Mouse (Mus musculus) CH12.LX (cell line): Measurements from ENCODE around the gene Gna14. TPM values are rescaled to one million over a fixed set of nuclear protein-coding genes. Genes with fewer than 3 reads are reported as not detected.

Experiments used
- DNase-seq: peaks from one replicate; pipeline ENCODE4 v3.0.0-alpha.2; 2013; ENCODE audit errors: extremely low read depth
- H3K27ac ChIP-seq: 2 replicates; pipeline ENCODE4 v1.5.1; 2012; ENCODE audit warnings: low read depth, mild to moderate bottlenecking, control low read depth, moderate library complexity; ENCODE audit not compliant: insufficient read depth
- H3K27me3 ChIP-seq: replicated peaks from 2 replicates; pipeline ENCODE3; 2012; ENCODE audit warnings: inconsistent platforms
- H3K36me3 ChIP-seq, 2 experiments: replicated peaks in 1 of 2; 2 replicates each; pipeline versions ENCODE3 to v1.6.1; 2012; ENCODE audit warnings: inconsistent platforms in 1 of 2, low read length in 1 of 2, mild to moderate bottlenecking in 1 of 2, mixed read lengths in 1 of 2, moderate library complexity in 1 of 2; ENCODE audit not compliant: control insufficient read depth in 1 of 2, insufficient read depth in 1 of 2
- H3K4me1 ChIP-seq, 2 experiments: 2 replicates each; pipeline ENCODE4 v1.6.1; 2012; ENCODE audit warnings: inconsistent platforms in 1 of 2, moderate library complexity in 1 of 2; ENCODE audit not compliant: insufficient read depth in 2 of 2, control insufficient read depth in 1 of 2
- H3K4me2 ChIP-seq: 2 replicates; pipeline ENCODE4 v1.6.1; 2012; ENCODE audit warnings: low read depth, mild to moderate bottlenecking, control low read depth; ENCODE audit not compliant: poor library complexity, insufficient read depth, severe bottlenecking
- H3K4me3 ChIP-seq, 3 experiments: fragments of 150-350 bp in 1 of 3; sonication (generic) in 1 of 3; replicated peaks in 1 of 3; 2 replicates each; pipeline versions ENCODE3 to v1.5.1; 2011 to 2012; ENCODE audit warnings: low read depth in 2 of 3, low read length in 2 of 3, mild to moderate bottlenecking in 2 of 3, moderate library complexity in 2 of 3, control low read depth in 1 of 3, improper control_type of control experiment in 1 of 3, inconsistent platforms in 1 of 3, mixed read lengths in 1 of 3; ENCODE audit not compliant: poor library complexity in 1 of 3
- H3K79me2 ChIP-seq: replicated peaks from 2 replicates; pipeline ENCODE4 v1.6.1; 2012; ENCODE audit warnings: mild to moderate bottlenecking, moderate library complexity; ENCODE audit not compliant: control insufficient read depth, poor library complexity, insufficient read depth, severe bottlenecking; ENCODE audit errors: extremely low read depth
- H3K9ac ChIP-seq: 2 replicates; pipeline ENCODE4 v1.6.1; 2012; ENCODE audit warnings: low read depth, mild to moderate bottlenecking, control low read depth, moderate library complexity; ENCODE audit not compliant: insufficient read depth
- H3K9me3 ChIP-seq: replicated peaks from 2 replicates; pipeline ENCODE3; 2012; ENCODE audit warnings: low read length, inconsistent platforms, mixed read lengths
- BHLHE40 ChIP-seq: IDR thresholded peaks from 2 replicates; pipeline ENCODE4 v1.6.1; 2011; ENCODE audit warnings: mild to moderate bottlenecking, low read depth, low read length, improper control_type of control experiment
- CHD1 ChIP-seq: IDR thresholded peaks from 2 replicates; pipeline ENCODE4 v1.6.1; 2012; ENCODE audit warnings: low read depth, low read length, improper control_type of control experiment, inconsistent platforms
- CHD2 ChIP-seq: IDR thresholded peaks from 2 replicates; pipeline ENCODE4 v1.6.1; 2011; ENCODE audit warnings: low read length, improper control_type of control experiment
- CTCF ChIP-seq, 2 experiments: IDR thresholded peaks in 1 of 2; conservative IDR thresholded peaks in 1 of 2; 2 replicates each; pipeline ENCODE4 v1.5.1; 2011 to 2012; ENCODE audit warnings: low read depth in 2 of 2, low read length in 2 of 2, improper control_type of control experiment in 1 of 2, inconsistent platforms in 1 of 2, mild to moderate bottlenecking in 1 of 2, moderate library complexity in 1 of 2
- E2F4 ChIP-seq: IDR thresholded peaks from 2 replicates; pipeline ENCODE4 v1.6.1; 2011; ENCODE audit warnings: low read depth, low read length, improper control_type of control experiment; ENCODE audit not compliant: insufficient replicate concordance
- EP300 ChIP-seq: IDR thresholded peaks from 2 replicates; pipeline ENCODE4 v1.6.1; 2011; ENCODE audit warnings: low read length, improper control_type of control experiment
- ETS1 ChIP-seq: conservative IDR thresholded peaks from 2 replicates; pipeline ENCODE4 v1.6.1; 2012; ENCODE audit warnings: low read depth, mild to moderate bottlenecking, inconsistent platforms, low read length, improper control_type of control experiment, moderate library complexity
- GABPA ChIP-seq: IDR thresholded peaks from 2 replicates; pipeline ENCODE4 v1.6.1; 2012; ENCODE audit warnings: low read depth, low read length, improper control_type of control experiment, inconsistent platforms; ENCODE audit not compliant: insufficient replicate concordance
- HCFC1 ChIP-seq: IDR thresholded peaks from 2 replicates; pipeline ENCODE4 v1.6.1; 2012; ENCODE audit warnings: low read depth, mild to moderate bottlenecking, inconsistent platforms, low read length, improper control_type of control experiment
- JUN ChIP-seq: IDR thresholded peaks from 2 replicates; pipeline ENCODE4 v1.6.1; 2011; ENCODE audit warnings: low read depth, mild to moderate bottlenecking, low read length, improper control_type of control experiment, moderate library complexity; ENCODE audit not compliant: insufficient read depth
- JUND ChIP-seq: conservative IDR thresholded peaks from 2 replicates; pipeline ENCODE4 v1.6.1; 2011; ENCODE audit warnings: low read depth, low read length, improper control_type of control experiment
- KAT2A ChIP-seq: IDR thresholded peaks from 2 replicates; pipeline ENCODE4 v1.6.1; 2012; ENCODE audit warnings: low read length, improper control_type of control experiment, inconsistent platforms; ENCODE audit not compliant: insufficient replicate concordance
- MAX ChIP-seq: IDR thresholded peaks from 2 replicates; pipeline ENCODE4 v1.6.1; 2011; ENCODE audit warnings: low read length, improper control_type of control experiment
- MEF2A ChIP-seq: IDR thresholded peaks from 2 replicates; pipeline ENCODE4 v1.6.1; 2014; ENCODE audit warnings: low read depth, mild to moderate bottlenecking, inconsistent platforms, low read length, improper control_type of control experiment, borderline replicate concordance
- MXI1 ChIP-seq: IDR thresholded peaks from 2 replicates; pipeline ENCODE4 v1.6.1; 2011; ENCODE audit warnings: mild to moderate bottlenecking, low read depth, low read length, improper control_type of control experiment
- SIN3A ChIP-seq: IDR thresholded peaks from 2 replicates; pipeline ENCODE4 v1.6.1; 2012; ENCODE audit warnings: low read length, improper control_type of control experiment, inconsistent platforms
- SMC3 ChIP-seq: IDR thresholded peaks from 2 replicates; pipeline ENCODE4 v1.6.1; 2011; ENCODE audit warnings: low read depth, low read length, improper control_type of control experiment
- TBP ChIP-seq: conservative IDR thresholded peaks from 2 replicates; pipeline ENCODE4 v1.6.1; 2011; ENCODE audit warnings: low read depth, low read length, improper control_type of control experiment
- TCF12 ChIP-seq: IDR thresholded peaks from 2 replicates; pipeline ENCODE4 v1.6.1; 2014; ENCODE audit warnings: low read depth, mild to moderate bottlenecking, inconsistent platforms, low read length, improper control_type of control experiment
- UBTF ChIP-seq: IDR thresholded peaks from 2 replicates; pipeline ENCODE4 v1.6.1; 2012; ENCODE audit warnings: low read depth, mild to moderate bottlenecking, inconsistent platforms, low read length, improper control_type of control experiment, moderate library complexity
- USF2 ChIP-seq: conservative IDR thresholded peaks from 2 replicates; pipeline ENCODE4 v1.6.1; 2011; ENCODE audit warnings: low read depth, low read length, improper control_type of control experiment
- dilution Hi-C: fragments of 300-500 bp; cut with MboI; formaldehyde crosslinking; loops from 2 replicates; pipeline ENCODE4 v1.14.3; 2020; ENCODE audit warnings: low sequenced_read_pairs; ENCODE audit not compliant: extremely low pct_unique_long_range_greater_than_20kb, extremely low pct_ligation_motif_present
- in situ Hi-C: fragments of 300-500 bp; cut with MboI; formaldehyde crosslinking; loops from 3 replicates; pipeline ENCODE4 v1.14.3; 2019; ENCODE audit warnings: low sequenced_read_pairs, low pct_ligation_motif_present, low pct_unique_long_range_greater_than_20kb, mixed read lengths
- polyA plus RNA-seq: library from polyadenylated mRNA; unstranded; fragments of >175 nt; gene quantifications from 2 replicates; pipeline ENCODE4 v1.2.1, GENCODE M21; 2012; ENCODE audit warnings: low read depth; ENCODE audit not compliant: insufficient read length
- total RNA-seq, 2 experiments: library from RNA; depleted of rRNA; stranded (reverse); fragments of 300-350 nt in 1 of 2; fragments of >200 nt in 1 of 2; gene quantifications; 2 replicates each; pipeline ENCODE4 v1.2.3; 2012 to 2014

The Gna14 gene
- total and polyA plus RNA-seq, 3 experiments = 0.08 TPM; not detected in 2

DNA sequence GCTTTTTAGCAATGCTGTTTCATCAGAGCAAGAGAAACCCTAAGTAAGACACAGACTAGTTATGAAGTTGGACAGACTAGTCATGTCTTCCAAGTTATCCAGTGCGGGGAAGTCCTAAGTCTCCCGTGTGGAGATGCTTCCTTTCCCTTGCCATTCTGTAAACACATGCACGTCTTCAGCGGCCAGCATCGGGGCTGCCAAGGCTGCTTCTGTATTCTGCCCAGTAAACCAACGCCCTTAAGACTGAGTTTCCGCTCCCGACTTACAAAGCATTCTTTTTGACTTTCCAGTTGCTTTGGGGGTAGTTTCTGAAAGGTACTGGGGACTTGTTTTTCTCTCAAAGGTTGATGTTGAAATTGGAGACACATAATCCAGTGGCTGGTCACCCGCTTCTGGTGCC, 26.9 kb downstream of the Gna14 start:
- TF ChIP-seq CHD1 = no peak
- dilution Hi-C loops = no loop called here

DNA sequence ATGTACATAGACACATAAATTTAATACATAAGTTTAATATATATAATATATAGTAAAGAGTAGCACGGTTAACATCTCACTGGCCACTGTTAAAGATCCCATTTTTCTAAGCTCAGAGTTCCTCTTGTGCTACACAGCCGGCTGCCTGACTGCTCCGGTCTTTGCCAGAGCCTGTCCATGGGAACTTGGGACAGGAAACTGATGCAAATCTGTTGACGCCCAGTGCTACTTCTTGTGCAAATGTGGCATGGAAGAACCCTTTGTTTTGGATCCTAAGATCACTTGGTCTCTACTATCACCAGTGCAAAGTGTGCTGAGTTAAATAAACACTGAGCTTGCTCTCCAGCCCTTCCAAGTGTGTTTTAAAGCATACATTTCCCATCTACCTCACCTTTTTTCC, 29.2 kb downstream of the Gna14 start:
- no peak overlapping the region for H3K4me2 ChIP-seq
- in situ Hi-C loops = no loop called here
- peaks cover 2% of the 10 kb centered on the region for H3K9me3 ChIP-seq
- H3K27me3 ChIP-seq = no peaks in the 10 kb centered on the region
- H3K36me3 ChIP-seq = no peaks in the 10 kb centered on the region
- H3K79me2 ChIP-seq = no peaks in the 10 kb centered on the region
- no peak for TF ChIP-seq USF2
- H3K27ac ChIP-seq = no peak overlapping the region
- no peak overlapping the region for H3K4me3 ChIP-seq
- dilution Hi-C loops = no loop called here
- DNase-seq = no peak
- H3K9ac ChIP-seq = no peak overlapping the region
- H3K4me1 ChIP-seq = 0 out of 4 replicates have a peak, but pooled peaks cover 0 to 3% of the 10 kb centered on the region in 2 experiments

More for the DNA sequence above, 26.9 kb downstream of the Gna14 start:
- Histone ChIP-seq H3K36me3 (no peaks in the 10 kb centered on the region), H3K27ac (no peak overlapping the region), H3K4me3 (no peak overlapping the region), H3K4me2 (no peak overlapping the region), H3K4me1 (0 out of 4 replicates have a peak, but pooled peaks cover 0 to 3% of the 10 kb centered on the region in 2 experiments), H3K9ac (no peak overlapping the region), H3K27me3 (no peaks in the 10 kb centered on the region), H3K9me3 (no peaks in the 10 kb centered on the region), H3K79me2 (no peaks in the 10 kb centered on the region)
- no peak for DNase-seq
- in situ Hi-C loops = no loop called here

DNA sequence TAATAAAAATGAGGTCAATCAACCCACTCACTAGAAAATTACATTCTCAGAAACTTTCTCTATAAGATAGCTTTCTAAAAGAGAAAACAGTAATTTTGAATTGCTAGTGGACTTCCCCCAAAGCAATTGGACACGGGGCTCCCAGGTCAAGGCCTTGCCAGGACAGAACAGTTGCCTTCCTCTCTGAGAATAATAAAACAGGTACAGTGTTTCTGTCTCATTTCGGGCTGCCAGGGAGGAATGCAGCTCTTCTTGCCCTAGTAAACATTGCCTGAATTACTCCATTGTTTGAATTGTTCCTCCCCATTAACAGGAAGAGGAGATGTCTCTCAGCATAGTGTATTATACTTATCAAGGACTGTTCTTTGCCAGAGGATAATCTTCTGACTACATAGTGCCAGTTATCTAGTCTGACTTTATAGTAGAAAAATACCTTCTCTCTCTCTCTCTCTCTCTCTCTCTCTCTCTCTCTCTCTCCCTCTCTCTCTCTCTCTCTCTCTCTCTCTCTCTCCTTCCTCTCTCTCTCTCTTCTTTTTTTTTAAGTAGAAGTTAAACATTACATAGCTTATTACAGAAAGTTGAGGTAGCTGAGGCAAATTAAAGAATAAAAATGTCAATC, 33.3 kb downstream of the Gna14 start:
- no peak overlapping the region for H3K27ac ChIP-seq

DNA sequence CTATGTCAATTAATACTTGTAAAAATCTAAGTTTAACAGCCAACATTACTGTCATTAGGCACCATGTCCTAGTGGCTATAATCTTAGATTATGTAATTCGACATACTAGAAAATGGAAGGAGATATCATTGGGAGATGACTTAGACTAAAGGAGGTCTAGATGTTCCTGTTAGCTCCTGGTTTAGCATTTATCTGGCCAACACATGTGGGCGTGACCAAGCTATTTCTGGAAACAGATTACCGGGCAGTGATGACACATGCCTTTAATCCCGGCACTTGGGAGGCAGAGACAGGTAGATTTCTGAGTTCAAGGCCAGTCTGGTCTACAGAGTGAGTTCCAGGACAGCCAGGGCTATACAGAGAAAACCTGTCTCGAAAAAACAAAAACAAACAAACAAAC, 37.1 kb downstream of the Gna14 start:
- in situ Hi-C loops = no loop called here

More for the DNA sequence above, 33.3 kb downstream of the Gna14 start:
- in situ Hi-C loops = no loop called here
- no peak overlapping the region for H3K4me3 ChIP-seq
- H3K27me3 ChIP-seq = no peaks in the 10 kb centered on the region
- peaks cover 5% of the 10 kb centered on the region for H3K9me3 ChIP-seq
- no peaks in the 10 kb centered on the region for H3K79me2 ChIP-seq
- dilution Hi-C loops = no loop called here
- no peak overlapping the region for H3K4me2 ChIP-seq
- no peak overlapping the region for H3K9ac ChIP-seq
- no peak for TF ChIP-seq GABPA
- no peak for TF ChIP-seq MAX
- TF ChIP-seq BHLHE40 = no peak
- TF ChIP-seq MXI1 = no peak
- TF ChIP-seq TCF12 = no peak
- no peak for TF ChIP-seq TBP
- TF ChIP-seq USF2 = no peak
- TF ChIP-seq EP300 = no peak
- no peak for TF ChIP-seq SIN3A
- H3K36me3 ChIP-seq = no peaks in the 10 kb centered on the region
- no peaks in the 10 kb centered on the region for H3K4me1 ChIP-seq
- no peak for DNase-seq

More for the DNA sequence above, 37.1 kb downstream of the Gna14 start:
- H3K4me1 ChIP-seq = no peaks in the 10 kb centered on the region; a peak in 2 of 4 replicates
- dilution Hi-C loops = no loop called here
- no peak overlapping the region for H3K27ac ChIP-seq
- H3K9ac ChIP-seq = no peak overlapping the region
- peaks cover 7% of the 10 kb centered on the region for H3K9me3 ChIP-seq
- no peak for DNase-seq
- H3K27me3 ChIP-seq = no peaks in the 10 kb centered on the region
- no peaks in the 10 kb centered on the region for H3K36me3 ChIP-seq
- no peak overlapping the region for H3K4me3 ChIP-seq
- TF ChIP-seq BHLHE40 (no peak), JUND (no peak), HCFC1 (no peak), CHD2 (no peak), E2F4 (no peak), KAT2A (no peak), MAX (no peak), MEF2A (no peak), UBTF (no peak), SMC3 (no peak), JUN (no peak), ETS1 (no peak), CTCF (conservative IDR thresholded peaks at IDR 0.05 in 1 of 2, IDR thresholded peaks at IDR 0.05 in 1 of 2; ENCODE audit: low read depth in 2 of 2, low read length in 2 of 2) (no peak), GABPA (no peak)
- no peaks in the 10 kb centered on the region for H3K79me2 ChIP-seq
- no peak overlapping the region for H3K4me2 ChIP-seq
